Mouse (Mus musculus): ENCODE data around the gene Tmigd3. TPM values are rescaled to one million over a fixed set of nuclear protein-coding genes. Genes with fewer than 3 reads are reported as not detected.

The Tmigd3 gene
- polyA plus RNA-seq, 1 experiment from 2014 or later, result 0.89 TPM

DNA sequence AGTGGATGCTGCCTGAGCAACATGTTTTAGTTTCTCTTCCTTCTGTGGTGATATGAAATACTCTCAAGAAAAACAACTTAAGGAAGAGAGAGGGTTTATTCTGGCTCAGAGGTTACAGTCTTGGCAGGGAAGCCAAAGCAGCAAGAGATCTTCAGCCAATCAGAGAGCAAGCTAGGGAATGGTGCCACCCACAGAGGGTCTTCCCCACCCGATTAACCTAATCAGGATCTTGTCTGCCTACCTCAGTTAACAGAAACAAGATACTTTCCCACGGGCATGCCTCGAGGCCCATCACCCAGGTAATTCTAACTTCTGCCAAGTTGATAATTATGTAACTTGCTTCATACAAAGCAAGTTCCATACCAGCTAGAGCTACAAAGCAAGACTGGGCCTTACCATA is 9.7 kb downstream of the Tmigd3 start:
- no peak overlapping the region for H3K9ac ChIP-seq (ENCODE audit: low read depth, low read length)
- H3K4me3 ChIP-seq (ENCODE audit: low read depth, low read length), result no peak overlapping the region
- ATAC-seq (ENCODE audit: low read depth) (no peak; the same call in 1 of the 2 replicates), DNase-seq (ENCODE audit: low spot score) (peak; percentile 42)
- no peaks in the 10 kb centered on the region for H3K27me3 ChIP-seq (replicated peaks; ENCODE audit: control insufficient read depth, insufficient read depth, low read length)
- H3K4me1 ChIP-seq (ENCODE audit: control insufficient read depth, insufficient read depth, low read length), result no peaks in the 10 kb centered on the region
- no peak overlapping the region for H3K4me2 ChIP-seq (ENCODE audit: low read depth, low read length)
- H3K9me3 ChIP-seq (ENCODE audit: control insufficient read depth, low read length), result no peaks in the 10 kb centered on the region
- no peak overlapping the region for H3K27ac ChIP-seq (replicated peaks; ENCODE audit: low read depth, low read length)
- H3K36me3 ChIP-seq (ENCODE audit: control insufficient read depth, insufficient read depth, low read length), result no peaks in the 10 kb centered on the region
- 45% methylated on average over 3 of the region's 3 CpGs for WGBS

GRCm38 (mm10) chr3:105882105-105882504 is 11.4 kb downstream of the Tmigd3 start:
- no peak for DNase-seq (ENCODE audit: low spot score)
- 91% methylated on average over 7 of the region's 7 CpGs for whole genome bisulfite sequencing

GRCm38 (mm10) chr3:105883111-105883510 is 12.4 kb downstream of the Tmigd3 start:
- WGBS, result 93% methylated on average over 2 of the region's 2 CpGs
- no peak overlapping the region for H3K9ac ChIP-seq (ENCODE audit: low read depth, low read length)
- no peak for DNase-seq (ENCODE audit: low spot score)
- H3K9me3 ChIP-seq (ENCODE audit: control insufficient read depth, low read length), result no peaks in the 10 kb centered on the region
- H3K4me1 ChIP-seq (ENCODE audit: control insufficient read depth, insufficient read depth, low read length), result no peaks in the 10 kb centered on the region
- ATAC-seq (ENCODE audit: low read depth), result no peak
- no peak overlapping the region for H3K27ac ChIP-seq (replicated peaks; ENCODE audit: low read depth, low read length)
- H3K36me3 ChIP-seq (ENCODE audit: control insufficient read depth, insufficient read depth, low read length), result no peaks in the 10 kb centered on the region
- H3K27me3 ChIP-seq (replicated peaks; ENCODE audit: control insufficient read depth, insufficient read depth, low read length), result no peaks in the 10 kb centered on the region
- H3K4me2 ChIP-seq (ENCODE audit: low read depth, low read length), result no peak overlapping the region
- H3K4me3 ChIP-seq (ENCODE audit: low read depth, low read length), result no peak overlapping the region

More at GRCm38 (mm10) chr3:105882105-105882504, 11.4 kb downstream of the Tmigd3 start:
- Histone ChIP-seq H3K9me3 (ENCODE audit: control insufficient read depth, low read length) (no peaks in the 10 kb centered on the region), H3K36me3 (ENCODE audit: control insufficient read depth, insufficient read depth, low read length) (no peaks in the 10 kb centered on the region), H3K27me3 (replicated peaks; ENCODE audit: control insufficient read depth, insufficient read depth, low read length) (no peaks in the 10 kb centered on the region), H3K9ac (ENCODE audit: low read depth, low read length) (no peak overlapping the region), H3K4me2 (ENCODE audit: low read depth, low read length) (no peak overlapping the region), H3K27ac (replicated peaks; ENCODE audit: low read depth, low read length) (no peak overlapping the region), H3K4me3 (ENCODE audit: low read depth, low read length) (no peak overlapping the region), H3K4me1 (ENCODE audit: control insufficient read depth, insufficient read depth, low read length) (no peaks in the 10 kb centered on the region)
- no peak for ATAC-seq (ENCODE audit: low read depth)

- no peak overlapping the region for H3K9ac ChIP-seq (ENCODE audit: low read depth, low read length)
- ATAC-seq (ENCODE audit: low read depth) (no peak), DNase-seq (ENCODE audit: low spot score) (no peak)
- no peak overlapping the region for H3K4me2 ChIP-seq (ENCODE audit: low read depth, low read length)
- no peak overlapping the region for H3K4me3 ChIP-seq (ENCODE audit: low read depth, low read length)
- no peaks in the 10 kb centered on the region for H3K9me3 ChIP-seq (ENCODE audit: control insufficient read depth, low read length)
- 76% methylated on average over 3 of the region's 3 CpGs for WGBS
- H3K27me3 ChIP-seq (replicated peaks; ENCODE audit: control insufficient read depth, insufficient read depth, low read length), result no peaks in the 10 kb centered on the region
- H3K4me1 ChIP-seq (ENCODE audit: control insufficient read depth, insufficient read depth, low read length), result peaks cover 5% of the 10 kb centered on the region
- no peak overlapping the region for H3K27ac ChIP-seq (replicated peaks; ENCODE audit: low read depth, low read length)
- no peaks in the 10 kb centered on the region for H3K36me3 ChIP-seq (ENCODE audit: control insufficient read depth, insufficient read depth, low read length)
Observed at GRCm38 (mm10) chr3:105888961-105889360, 18.3 kb downstream of the Tmigd3 start.

- Histone ChIP-seq H3K27me3 (replicated peaks; ENCODE audit: control insufficient read depth, insufficient read depth, low read length) (no peaks in the 10 kb centered on the region), H3K4me1 (ENCODE audit: control insufficient read depth, insufficient read depth, low read length) (peaks cover 18% of the 10 kb centered on the region), H3K4me3 (ENCODE audit: low read depth, low read length) (no peak overlapping the region), H3K4me2 (ENCODE audit: low read depth, low read length) (no peak overlapping the region), H3K9ac (ENCODE audit: low read depth, low read length) (no peak overlapping the region), H3K36me3 (ENCODE audit: control insufficient read depth, insufficient read depth, low read length) (no peaks in the 10 kb centered on the region), H3K27ac (replicated peaks; ENCODE audit: low read depth, low read length) (no peak overlapping the region), H3K9me3 (ENCODE audit: control insufficient read depth, low read length) (no peaks in the 10 kb centered on the region)
- no peak for DNase-seq (ENCODE audit: low spot score)
- no peak for ATAC-seq (ENCODE audit: low read depth)
- WGBS, result 66% methylated on average over 4 of the region's 4 CpGs
Observed at GRCm38 (mm10) chr3:105890220-105890619, 19.5 kb downstream of the Tmigd3 start.

GRCm38 (mm10) chr3:105891141-105891540 is 20.4 kb downstream of the Tmigd3 start:
- 71% methylated on average over 3 of the region's 3 CpGs for WGBS
- DNase-seq (ENCODE audit: low spot score), result no peak

GRCm38 (mm10) chr3:105891760-105892571 is 21.3 kb downstream of the Tmigd3 start:
- no peak for DNase-seq (ENCODE audit: low spot score)
- no peak overlapping the region for H3K4me2 ChIP-seq (ENCODE audit: low read depth, low read length)
- WGBS, result 81% methylated on average over 10 of the region's 10 CpGs
- no peaks in the 10 kb centered on the region for H3K27me3 ChIP-seq (replicated peaks; ENCODE audit: control insufficient read depth, insufficient read depth, low read length)
- H3K9ac ChIP-seq (ENCODE audit: low read depth, low read length), result no peak overlapping the region
- no peak overlapping the region for H3K4me3 ChIP-seq (ENCODE audit: low read depth, low read length)
- H3K27ac ChIP-seq (replicated peaks; ENCODE audit: low read depth, low read length), result no peak overlapping the region
- no peak for ATAC-seq (ENCODE audit: low read depth)
- H3K4me1 ChIP-seq (ENCODE audit: control insufficient read depth, insufficient read depth, low read length), result peaks cover 21% of the 10 kb centered on the region
- H3K9me3 ChIP-seq (ENCODE audit: control insufficient read depth, low read length), result no peaks in the 10 kb centered on the region
- no peaks in the 10 kb centered on the region for H3K36me3 ChIP-seq (ENCODE audit: control insufficient read depth, insufficient read depth, low read length)

More at GRCm38 (mm10) chr3:105891141-105891540, 20.4 kb downstream of the Tmigd3 start:
- no peaks in the 10 kb centered on the region for H3K36me3 ChIP-seq (ENCODE audit: control insufficient read depth, insufficient read depth, low read length)
- H3K27ac ChIP-seq (replicated peaks; ENCODE audit: low read depth, low read length), result no peak overlapping the region
- ATAC-seq (ENCODE audit: low read depth), result no peak
- peaks cover 21% of the 10 kb centered on the region for H3K4me1 ChIP-seq (ENCODE audit: control insufficient read depth, insufficient read depth, low read length)
- no peaks in the 10 kb centered on the region for H3K27me3 ChIP-seq (replicated peaks; ENCODE audit: control insufficient read depth, insufficient read depth, low read length)
- H3K4me2 ChIP-seq (ENCODE audit: low read depth, low read length), result no peak overlapping the region
- no peak overlapping the region for H3K4me3 ChIP-seq (ENCODE audit: low read depth, low read length)
- H3K9ac ChIP-seq (ENCODE audit: low read depth, low read length), result no peak overlapping the region
- no peaks in the 10 kb centered on the region for H3K9me3 ChIP-seq (ENCODE audit: control insufficient read depth, low read length)

- Histone ChIP-seq H3K9ac (ENCODE audit: low read depth, low read length) (no peak overlapping the region), H3K27me3 (replicated peaks; ENCODE audit: control insufficient read depth, insufficient read depth, low read length) (no peaks in the 10 kb centered on the region), H3K9me3 (ENCODE audit: control insufficient read depth, low read length) (no peaks in the 10 kb centered on the region), H3K4me3 (ENCODE audit: low read depth, low read length) (no peak overlapping the region), H3K4me1 (ENCODE audit: control insufficient read depth, insufficient read depth, low read length) (peaks cover 21% of the 10 kb centered on the region), H3K27ac (replicated peaks; ENCODE audit: low read depth, low read length) (no peak overlapping the region; the same call in 1 of the 2 replicates), H3K36me3 (ENCODE audit: control insufficient read depth, insufficient read depth, low read length) (no peaks in the 10 kb centered on the region), H3K4me2 (ENCODE audit: low read depth, low read length) (no peak overlapping the region)
- 74% methylated on average over 19 of the region's 19 CpGs for WGBS
- DNase-seq (ENCODE audit: low spot score) (peak; percentile 43), ATAC-seq (ENCODE audit: low read depth) (no peak)
Observed at GRCm38 (mm10) chr3:105892572-105893495, 22.1 kb downstream of the Tmigd3 start.

Data from embryonic facial prominence, embryonic 14.5 days (tissue).